Mouse (Mus musculus): ENCODE results near the gene Orai1. TPM values are rescaled to one million over a fixed set of nuclear protein-coding genes. Genes with fewer than 3 reads are reported as not detected.

Gene Orai1
- total RNA-seq, 1 experiment = 20.0 TPM

DNA sequence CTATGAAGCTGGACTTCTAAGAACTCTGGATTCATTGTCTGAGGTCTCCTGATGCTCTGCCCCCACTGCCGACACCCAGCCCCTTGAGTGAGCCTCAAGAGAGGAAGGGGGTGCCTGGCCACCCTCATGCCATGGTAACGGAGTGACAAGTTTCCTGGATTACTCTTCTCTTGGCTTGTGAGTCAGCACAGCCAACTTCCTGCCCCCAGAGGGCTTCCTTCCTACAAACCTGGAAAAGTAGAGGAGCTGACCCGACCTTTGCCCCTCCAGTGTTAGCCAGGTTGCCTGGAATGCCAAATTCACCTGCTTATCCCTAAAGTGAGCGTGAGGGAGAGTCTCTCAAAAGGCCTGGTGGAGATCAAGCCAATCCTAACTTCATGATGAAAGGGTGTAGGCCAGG is 2.6 kb downstream of the Orai1 start:
- no peak for DNase-seq (ENCODE audit: low read depth, low spot score)
- no peak overlapping the region for H3K27ac ChIP-seq (ENCODE audit: insufficient read depth, low read depth, low read length, poor library complexity, severe bottlenecking)
- no peaks in the 10 kb centered on the region for H3K36me3 ChIP-seq (ENCODE audit: control insufficient read depth, insufficient read depth, low read length, poor library complexity, severe bottlenecking)
- peaks cover 3 to 11% of the 10 kb centered on the region in 2 experiments; a peak in 1 of 4 replicates for H3K4me1 ChIP-seq (ENCODE audit: control insufficient read depth in 2 of 2, insufficient read depth in 2 of 2, low read length in 2 of 2, poor library complexity in 1 of 2)
- no peak for TF ChIP-seq CHD2 (IDR thresholded peaks at IDR 0.05; ENCODE audit: low read depth, low read length)
- TF ChIP-seq HCFC1 (IDR thresholded peaks at IDR 0.05; ENCODE audit: borderline replicate concordance, insufficient read depth, low read length) = no peak
- no peak for TF ChIP-seq MAFK (IDR thresholded peaks at IDR 0.05; ENCODE audit: insufficient read depth, low read depth, low read length)
- no peak for TF ChIP-seq ZNF384 (IDR thresholded peaks at IDR 0.05; ENCODE audit: low read depth, low read length)
- no peak for TF ChIP-seq ZC3H11A (IDR thresholded peaks at IDR 0.05; ENCODE audit: borderline replicate concordance, low read depth, low read length)
- in situ Hi-C loops (cut with MboI; ENCODE audit: low sequenced_read_pairs in 2 of 2, unreplicated experiment in 2 of 2) = no loop called here
- H3K4me3 ChIP-seq (ENCODE audit: insufficient read depth in 1 of 2, low read depth in 1 of 2, low read length in 2 of 2, poor library complexity in 1 of 2, severe bottlenecking in 1 of 2) = no peak overlapping the region
- H3K9me3 ChIP-seq (ENCODE audit: control insufficient read depth, insufficient read depth, low read depth, low read length) = no peaks in the 10 kb centered on the region
- H3K9ac ChIP-seq (ENCODE audit: insufficient read depth, low read depth, low read length, poor library complexity, severe bottlenecking) = no peak overlapping the region

DNA sequence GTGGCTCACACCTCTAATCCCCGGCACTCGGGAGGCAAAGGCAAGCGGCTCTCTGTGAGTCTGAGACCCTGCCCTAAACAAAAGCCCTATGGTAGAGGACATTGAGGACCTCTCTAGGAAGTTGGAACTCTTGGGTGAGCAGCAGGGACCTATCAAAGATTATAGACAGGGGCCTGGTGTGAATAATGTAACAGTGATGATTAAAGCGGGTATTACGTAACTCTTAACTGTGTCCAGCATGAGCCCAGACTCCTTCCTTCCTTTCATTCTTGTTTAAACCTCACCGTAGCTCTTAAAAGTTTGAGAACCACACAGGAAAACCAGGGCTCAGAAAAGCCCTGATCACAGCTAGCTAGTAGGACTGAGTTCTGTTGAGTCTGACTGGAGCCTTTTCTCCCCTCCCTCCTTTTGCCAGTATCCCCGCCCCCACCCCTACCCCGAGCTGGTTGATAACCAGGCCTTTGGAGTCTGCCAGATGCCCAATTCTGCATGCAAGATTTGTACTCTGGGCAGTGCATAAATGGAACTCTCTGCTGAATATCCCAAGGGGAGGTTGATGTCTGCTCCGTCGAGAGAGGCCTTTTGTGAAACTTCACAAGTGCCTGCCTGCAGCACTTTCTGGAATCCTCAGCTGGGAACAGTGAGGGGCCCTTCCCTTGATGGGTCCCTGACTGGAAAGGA is 4.6 kb downstream of the Orai1 start:
- no peaks in the 10 kb centered on the region for H3K36me3 ChIP-seq (ENCODE audit: control insufficient read depth, insufficient read depth, low read length, poor library complexity, severe bottlenecking)
- H3K9ac ChIP-seq (ENCODE audit: insufficient read depth, low read depth, low read length, poor library complexity, severe bottlenecking) = no peak overlapping the region
- H3K27ac ChIP-seq (ENCODE audit: insufficient read depth, low read depth, low read length, poor library complexity, severe bottlenecking) = no peak overlapping the region
- no peak overlapping the region for H3K4me3 ChIP-seq (ENCODE audit: insufficient read depth in 1 of 2, low read depth in 1 of 2, low read length in 2 of 2, poor library complexity in 1 of 2, severe bottlenecking in 1 of 2)
- H3K4me1 ChIP-seq (ENCODE audit: control insufficient read depth in 2 of 2, insufficient read depth in 2 of 2, low read length in 2 of 2, poor library complexity in 1 of 2) = peaks cover under 1 to 7% of the 10 kb centered on the region in 2 experiments; a peak in 2 of 4 replicates
- in situ Hi-C loops (cut with MboI; ENCODE audit: low sequenced_read_pairs in 2 of 2, unreplicated experiment in 2 of 2) = no loop called here
- DNase-seq (ENCODE audit: low read depth, low spot score) = no peak
- H3K9me3 ChIP-seq (ENCODE audit: control insufficient read depth, insufficient read depth, low read depth, low read length) = no peaks in the 10 kb centered on the region
- TF ChIP-seq HCFC1 (IDR thresholded peaks at IDR 0.05; ENCODE audit: borderline replicate concordance, insufficient read depth, low read length) = no peak
- no peak for TF ChIP-seq ZC3H11A (IDR thresholded peaks at IDR 0.05; ENCODE audit: borderline replicate concordance, low read depth, low read length)
- no peak for TF ChIP-seq MAFK (IDR thresholded peaks at IDR 0.05; ENCODE audit: insufficient read depth, low read depth, low read length)
- TF ChIP-seq CHD2 (IDR thresholded peaks at IDR 0.05; ENCODE audit: low read depth, low read length) = no peak
- no peak for TF ChIP-seq ZNF384 (IDR thresholded peaks at IDR 0.05; ENCODE audit: low read depth, low read length)

DNA sequence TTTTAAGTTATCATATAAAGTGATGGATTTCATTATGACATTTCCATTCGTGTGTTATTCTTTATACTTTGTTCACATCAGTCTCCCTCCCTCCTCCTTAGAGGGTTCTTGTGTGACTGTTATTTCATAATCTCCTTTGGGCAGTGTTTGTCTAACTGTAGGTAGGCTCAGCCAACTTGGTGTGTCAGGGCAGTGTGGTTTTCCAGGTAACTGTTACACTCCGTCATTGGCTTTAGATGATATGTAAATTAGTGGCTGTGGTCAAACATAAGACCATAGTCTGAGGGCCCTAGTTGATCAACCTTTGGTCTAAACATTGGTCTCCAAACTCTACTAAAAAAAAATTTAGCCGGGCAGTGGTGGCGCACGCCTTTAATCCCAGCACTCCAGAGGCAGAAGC is 5.6 kb downstream of the Orai1 start:
- TF ChIP-seq MAFK (IDR thresholded peaks at IDR 0.05; ENCODE audit: insufficient read depth, low read depth, low read length) (no peak), CHD2 (IDR thresholded peaks at IDR 0.05; ENCODE audit: low read depth, low read length) (no peak), ZC3H11A (IDR thresholded peaks at IDR 0.05; ENCODE audit: borderline replicate concordance, low read depth, low read length) (no peak), ZNF384 (IDR thresholded peaks at IDR 0.05; ENCODE audit: low read depth, low read length) (no peak), HCFC1 (IDR thresholded peaks at IDR 0.05; ENCODE audit: borderline replicate concordance, insufficient read depth, low read length) (no peak)
- DNase-seq (ENCODE audit: low read depth, low spot score) = no peak
- no peaks in the 10 kb centered on the region for H3K9me3 ChIP-seq (ENCODE audit: control insufficient read depth, insufficient read depth, low read depth, low read length)
- H3K4me3 ChIP-seq (ENCODE audit: insufficient read depth in 1 of 2, low read depth in 1 of 2, low read length in 2 of 2, poor library complexity in 1 of 2, severe bottlenecking in 1 of 2) = no peak overlapping the region
- H3K9ac ChIP-seq (ENCODE audit: insufficient read depth, low read depth, low read length, poor library complexity, severe bottlenecking) = no peak overlapping the region
- H3K36me3 ChIP-seq (ENCODE audit: control insufficient read depth, insufficient read depth, low read length, poor library complexity, severe bottlenecking) = no peaks in the 10 kb centered on the region
- in situ Hi-C loops (cut with MboI; ENCODE audit: low sequenced_read_pairs in 2 of 2, unreplicated experiment in 2 of 2) = no loop called here
- H3K4me1 ChIP-seq (ENCODE audit: control insufficient read depth in 2 of 2, insufficient read depth in 2 of 2, low read length in 2 of 2, poor library complexity in 1 of 2) = peaks cover 0 to 12% of the 10 kb centered on the region in 2 experiments; a peak in 2 of 4 replicates
- no peak overlapping the region for H3K27ac ChIP-seq (ENCODE audit: insufficient read depth, low read depth, low read length, poor library complexity, severe bottlenecking)

DNA sequence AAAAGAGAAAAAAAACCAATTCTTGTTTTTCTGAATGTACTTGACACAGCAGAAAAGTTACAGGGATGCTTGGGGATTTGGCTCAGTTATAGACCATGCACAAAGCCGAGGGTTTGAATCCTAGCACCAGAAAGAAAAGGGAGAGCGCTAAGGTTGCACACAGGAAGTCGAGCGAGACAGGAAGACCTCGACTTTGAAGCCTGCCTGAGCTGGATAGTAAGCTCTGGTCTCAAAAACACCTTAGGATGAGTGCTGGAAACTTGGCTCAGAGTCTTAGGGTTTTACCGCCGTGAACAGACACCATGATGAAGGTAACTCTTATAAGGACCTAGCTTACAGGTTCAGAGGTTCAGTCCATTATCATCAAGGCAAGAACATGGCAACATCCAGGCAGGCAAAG is 6.6 kb downstream of the Orai1 start:
- Histone ChIP-seq H3K4me1 (ENCODE audit: control insufficient read depth in 2 of 2, insufficient read depth in 2 of 2, low read length in 2 of 2, poor library complexity in 1 of 2) (peaks cover 0 to 11% of the 10 kb centered on the region in 2 experiments; a peak in 3 of 4 replicates), H3K9ac (ENCODE audit: insufficient read depth, low read depth, low read length, poor library complexity, severe bottlenecking) (no peak overlapping the region), H3K4me3 (ENCODE audit: insufficient read depth in 1 of 2, low read depth in 1 of 2, low read length in 2 of 2, poor library complexity in 1 of 2, severe bottlenecking in 1 of 2) (no peak overlapping the region), H3K36me3 (ENCODE audit: control insufficient read depth, insufficient read depth, low read length, poor library complexity, severe bottlenecking) (no peaks in the 10 kb centered on the region), H3K9me3 (ENCODE audit: control insufficient read depth, insufficient read depth, low read depth, low read length) (no peaks in the 10 kb centered on the region), H3K27ac (ENCODE audit: insufficient read depth, low read depth, low read length, poor library complexity, severe bottlenecking) (no peak overlapping the region)
- DNase-seq (ENCODE audit: low read depth, low spot score) = no peak
- in situ Hi-C loops (cut with MboI; ENCODE audit: low sequenced_read_pairs in 2 of 2, unreplicated experiment in 2 of 2) = no loop called here
- TF ChIP-seq MAFK (IDR thresholded peaks at IDR 0.05; ENCODE audit: insufficient read depth, low read depth, low read length) (no peak), ZNF384 (IDR thresholded peaks at IDR 0.05; ENCODE audit: low read depth, low read length) (no peak), HCFC1 (IDR thresholded peaks at IDR 0.05; ENCODE audit: borderline replicate concordance, insufficient read depth, low read length) (no peak), CHD2 (IDR thresholded peaks at IDR 0.05; ENCODE audit: low read depth, low read length) (no peak), ZC3H11A (IDR thresholded peaks at IDR 0.05; ENCODE audit: borderline replicate concordance, low read depth, low read length) (no peak)

Measured in ES-E14 (cell line).